Mouse (Mus musculus): ENCODE data around the gene Grcc10.

DNA sequence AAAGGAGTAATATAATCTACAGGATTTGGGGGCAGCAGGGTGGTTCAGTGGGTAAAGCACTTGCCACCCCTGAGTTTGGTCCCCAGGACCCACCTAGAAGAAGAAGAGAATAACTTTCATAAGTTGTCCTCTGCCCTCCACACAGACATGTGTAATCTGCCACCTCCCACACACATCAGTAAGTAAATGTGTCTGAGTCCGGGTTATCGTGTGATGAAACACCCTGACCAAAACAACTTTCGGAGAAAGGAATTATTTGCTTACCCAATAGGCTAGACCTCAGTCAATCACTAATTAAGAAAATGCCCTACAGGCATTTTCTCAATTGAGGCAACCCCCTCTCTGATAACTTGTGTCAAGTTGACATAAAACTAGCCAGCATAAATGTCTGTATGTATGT is 50.7 kb downstream of the Grcc10 start:
- TF ChIP-seq CTCF (IDR thresholded peaks at IDR 0.05; ENCODE audit: extremely low read depth, insufficient read length, insufficient replicate concordance, low read depth, low read length) (no peak), POLR2A (IDR thresholded peaks at IDR 0.05; ENCODE audit: low read depth, low read length) (no peak)
